Mouse (Mus musculus) embryonic facial prominence, embryonic 15.5 days (tissue): ENCODE data around the gene Smbd1. TPM values are rescaled to one million over a fixed set of nuclear protein-coding genes. Genes with fewer than 3 reads are reported as not detected.
A peak's percentile ranks its signal among the peaks of the same experiment; 100 is the strongest.

Source experiments
- ATAC-seq: fragments of 200-750 bp; cut with Nextera tagmentation; 2 replicates; pipeline ENCODE4 v1.8.0; 2017; ENCODE audit warnings: low read depth, moderate TSS enrichment; ENCODE audit not compliant: insufficient number of reproducible peaks, low FRiP score, low TSS enrichment
- H3K27ac ChIP-seq: fragments of 300-500 bp; sonication (generic); replicated peaks from 2 replicates; pipeline ENCODE4 v1.5.1; 2015; ENCODE audit warnings: mild to moderate bottlenecking, inconsistent platforms
- H3K27me3 ChIP-seq: fragments of 300-500 bp; sonication (generic); 2 replicates; pipeline ENCODE4 v1.6.1; 2015; ENCODE audit warnings: inconsistent platforms
- H3K36me3 ChIP-seq: fragments of 300-500 bp; sonication (generic); 2 replicates; pipeline ENCODE4 v1.6.1; 2015; ENCODE audit warnings: mild to moderate bottlenecking, inconsistent platforms
- H3K4me1 ChIP-seq: fragments of 300-500 bp; sonication (generic); 2 replicates; pipeline ENCODE4 v1.6.1; 2015; ENCODE audit warnings: inconsistent platforms
- H3K4me2 ChIP-seq: fragments of 300-500 bp; sonication (generic); replicated peaks from 2 replicates; pipeline ENCODE4 v1.6.1; 2015; ENCODE audit warnings: mild to moderate bottlenecking, inconsistent platforms
- H3K4me3 ChIP-seq: fragments of 300-500 bp; sonication (generic); replicated peaks from 2 replicates; pipeline ENCODE4 v1.5.1; 2015; ENCODE audit warnings: mild to moderate bottlenecking, inconsistent platforms
- H3K9ac ChIP-seq: fragments of 300-500 bp; sonication (generic); 2 replicates; pipeline ENCODE4 v1.6.1; 2015; ENCODE audit warnings: inconsistent platforms
- H3K9me3 ChIP-seq: fragments of 300-500 bp; sonication (generic); replicated peaks from 2 replicates; pipeline ENCODE4 v1.6.1; 2016; ENCODE audit warnings: inconsistent platforms
- WGBS: fragments of 180-500 bp; shearing (Covaris S2); methylation state at CpG from one replicate; pipeline ENCODE4 v1.1.7; 2015; 5-methylcytosine and 5-hydroxymethylcytosine counted together
- polyA plus RNA-seq: library from polyadenylated mRNA; unstranded; fragments of >200 nt; fragmentation: Nextera tagmentation; extraction: Ambion mirVana; gene quantifications from 2 replicates; pipeline ENCODE4 v1.2.1, GENCODE M21; 2015

Smbd1 gene
- polyA plus RNA-seq, result not detected in 2 replicates

DNA sequence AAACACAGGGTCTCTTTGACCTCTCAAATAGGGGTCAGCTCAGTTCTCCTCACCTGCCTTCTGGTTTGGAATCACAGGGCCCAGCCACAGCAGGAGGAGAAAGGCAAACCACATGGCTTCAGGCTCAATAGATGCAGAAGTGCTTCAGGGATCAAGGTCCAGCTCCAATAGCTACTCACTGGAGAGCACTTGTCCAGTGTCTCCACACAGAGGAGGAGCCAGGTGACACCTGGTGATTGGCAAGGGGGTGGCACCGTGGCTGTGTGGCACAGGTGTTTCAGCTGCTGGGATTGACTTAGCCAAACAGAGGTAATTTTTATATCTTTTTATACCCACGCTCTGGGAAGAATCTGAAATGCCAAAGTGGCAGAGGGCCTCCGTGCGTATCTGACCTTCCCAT, at the start of gene Smbd1:
Smbd1 (minus strand) TSS at position 157 of the 400 bp plus-strand sequence.
- no peak within 1 kb of the TSS for H3K4me3 ChIP-seq
- no peak for ATAC-seq
- no peaks in the 10 kb centered on the region for H3K9me3 ChIP-seq
- WGBS, result 89% methylated on average over 4 of the region's 4 CpGs
- H3K9ac ChIP-seq, result no peak within 1 kb of the TSS
- H3K4me1 ChIP-seq, result peaks cover 12% of the 10 kb centered on the region
- H3K27ac ChIP-seq, result no peak within 1 kb of the TSS
- H3K27me3 ChIP-seq, result no peaks in the 10 kb centered on the region
- H3K4me2 ChIP-seq, result no peak within 1 kb of the TSS
- no peaks in the 10 kb centered on the region for H3K36me3 ChIP-seq

GRCm38 (mm10) chr16:32858771-32859636, 48.7 kb upstream of the Smbd1 start:
- peak overlapping the region; percentile 75 for H3K27ac ChIP-seq
- no peaks in the 10 kb centered on the region for H3K27me3 ChIP-seq
- 57% methylated on average over 12 of the region's 12 CpGs for WGBS
- peaks cover 15% of the 10 kb centered on the region for H3K36me3 ChIP-seq
- peak; percentile 69; the same call in 1 of the 2 replicates for ATAC-seq
- H3K4me1 ChIP-seq, result peaks cover 7% of the 10 kb centered on the region; the same call in 1 of the 2 replicates
- H3K4me2 ChIP-seq, result no peak overlapping the region
- H3K9me3 ChIP-seq, result no peaks in the 10 kb centered on the region
- no peak overlapping the region for H3K4me3 ChIP-seq
- H3K9ac ChIP-seq, result no peak overlapping the region

DNA sequence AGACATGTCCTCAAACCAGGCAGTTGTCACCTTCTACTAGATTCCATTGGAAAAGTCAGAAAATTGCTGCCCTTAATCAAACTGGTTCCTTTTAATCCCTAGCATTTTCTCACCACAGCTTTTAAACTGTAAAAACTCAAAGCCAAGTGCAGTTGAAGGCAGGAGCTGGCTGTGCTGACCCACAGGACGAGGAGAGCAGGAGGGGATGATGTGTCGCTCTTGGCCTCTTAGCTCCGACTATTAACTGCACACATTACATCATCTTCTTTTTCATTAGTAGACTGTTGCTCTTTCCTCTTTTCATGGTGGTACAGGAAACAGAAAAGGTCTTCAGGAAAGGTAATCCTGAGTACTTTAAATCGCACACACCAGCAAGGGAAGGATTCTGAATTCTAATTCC, 48.1 kb upstream of the Smbd1 start:
- peaks cover 15% of the 10 kb centered on the region for H3K36me3 ChIP-seq

GRCm38 (mm10) chr16:32856751-32857150, 46.5 kb upstream of the Smbd1 start:
- no peaks in the 10 kb centered on the region for H3K9me3 ChIP-seq
- H3K27ac ChIP-seq, result no peak overlapping the region
- no peak overlapping the region for H3K4me3 ChIP-seq
- peaks cover 7% of the 10 kb centered on the region; the same call in 1 of the 2 replicates for H3K4me1 ChIP-seq
- ATAC-seq, result no peak
- peaks cover 18% of the 10 kb centered on the region for H3K36me3 ChIP-seq
- 85% methylated on average over 3 of the region's 3 CpGs for WGBS
- H3K4me2 ChIP-seq, result no peak overlapping the region
- H3K27me3 ChIP-seq, result no peaks in the 10 kb centered on the region
- no peak overlapping the region for H3K9ac ChIP-seq

More for the DNA sequence above, 48.1 kb upstream of the Smbd1 start:
- Histone ChIP-seq H3K9me3 (no peaks in the 10 kb centered on the region), H3K4me3 (no peak overlapping the region), H3K4me1 (peaks cover 7% of the 10 kb centered on the region; the same call in 1 of the 2 replicates), H3K4me2 (no peak overlapping the region), H3K9ac (no peak overlapping the region), H3K27me3 (no peaks in the 10 kb centered on the region), H3K27ac (peak overlapping the region; percentile 75)
- 66% methylated on average over 4 of the region's 4 CpGs for WGBS
- ATAC-seq, result no peak

- peaks cover 21% of the 10 kb centered on the region for H3K36me3 ChIP-seq
- 76% methylated on average over 2 of the region's 2 CpGs for WGBS
- no peak overlapping the region for H3K4me2 ChIP-seq
- no peaks in the 10 kb centered on the region for H3K9me3 ChIP-seq
- ATAC-seq, result no peak
- H3K9ac ChIP-seq, result no peak overlapping the region
- no peak overlapping the region for H3K4me3 ChIP-seq
- no peaks in the 10 kb centered on the region; the same call in 1 of the 2 replicates for H3K4me1 ChIP-seq
- H3K27me3 ChIP-seq, result no peaks in the 10 kb centered on the region
- peak overlapping the region; percentile 2; the same call in 1 of the 2 replicates for H3K27ac ChIP-seq
Measured at GRCm38 (mm10) chr16:32854050-32854571, 43.8 kb upstream of the Smbd1 start.

DNA sequence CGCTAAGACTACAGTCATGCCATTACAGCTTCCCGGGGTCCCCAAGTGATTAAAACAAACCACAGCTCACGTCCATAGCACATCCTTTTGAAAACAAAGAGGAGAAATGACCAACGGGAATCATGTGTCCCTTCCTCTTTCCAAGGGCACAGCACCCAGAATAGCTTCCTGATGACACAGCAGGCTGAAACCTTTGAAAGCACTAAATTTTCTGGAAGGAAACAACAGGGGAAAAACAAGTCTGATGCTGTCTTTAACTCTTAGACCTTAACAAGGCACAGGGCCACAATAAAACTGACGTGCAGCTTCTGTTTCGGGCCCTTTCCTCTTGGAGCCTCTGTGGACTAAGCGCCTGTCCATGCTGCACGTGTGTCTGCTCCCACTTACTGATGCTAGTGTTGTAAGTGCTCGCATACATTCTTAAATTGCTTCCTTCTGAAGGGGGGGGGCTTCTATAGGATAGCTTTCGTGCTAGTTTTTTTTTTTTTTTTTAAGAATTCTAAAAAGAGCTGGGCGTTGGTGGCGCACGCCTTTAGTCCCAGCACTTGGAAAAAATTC, 43.3 kb upstream of the Smbd1 start:
- Histone ChIP-seq H3K27ac (peak overlapping the region; percentile 2; the same call in 1 of the 2 replicates), H3K36me3 (peaks cover 27% of the 10 kb centered on the region), H3K4me3 (no peak overlapping the region), H3K4me2 (no peak overlapping the region), H3K4me1 (no peaks in the 10 kb centered on the region), H3K9me3 (no peaks in the 10 kb centered on the region), H3K27me3 (no peaks in the 10 kb centered on the region), H3K9ac (no peak overlapping the region)
- WGBS, result 58% methylated on average over 13 of the region's 13 CpGs
- no peak for ATAC-seq

GRCm38 (mm10) chr16:32849042-32849830, 39.0 kb upstream of the Smbd1 start:
- no peak overlapping the region for H3K4me2 ChIP-seq
- ATAC-seq, result no peak
- H3K9me3 ChIP-seq, result no peaks in the 10 kb centered on the region
- H3K9ac ChIP-seq, result no peak overlapping the region
- H3K36me3 ChIP-seq, result peaks cover 61% of the 10 kb centered on the region
- no peak overlapping the region for H3K4me3 ChIP-seq
- H3K27me3 ChIP-seq, result no peaks in the 10 kb centered on the region
- no peaks in the 10 kb centered on the region for H3K4me1 ChIP-seq
- whole genome bisulfite sequencing, result 88% methylated on average over 11 of the region's 11 CpGs
- no peak overlapping the region for H3K27ac ChIP-seq

- Histone ChIP-seq H3K4me3 (no peak overlapping the region), H3K9ac (no peak overlapping the region), H3K27ac (no peak overlapping the region), H3K9me3 (no peaks in the 10 kb centered on the region), H3K4me2 (no peak overlapping the region), H3K4me1 (no peaks in the 10 kb centered on the region), H3K36me3 (peaks cover 71% of the 10 kb centered on the region), H3K27me3 (no peaks in the 10 kb centered on the region)
- 85% methylated on average over 11 of the region's 11 CpGs for WGBS
- ATAC-seq, result no peak
Measured at GRCm38 (mm10) chr16:32847103-32847502, 36.8 kb upstream of the Smbd1 start.

DNA sequence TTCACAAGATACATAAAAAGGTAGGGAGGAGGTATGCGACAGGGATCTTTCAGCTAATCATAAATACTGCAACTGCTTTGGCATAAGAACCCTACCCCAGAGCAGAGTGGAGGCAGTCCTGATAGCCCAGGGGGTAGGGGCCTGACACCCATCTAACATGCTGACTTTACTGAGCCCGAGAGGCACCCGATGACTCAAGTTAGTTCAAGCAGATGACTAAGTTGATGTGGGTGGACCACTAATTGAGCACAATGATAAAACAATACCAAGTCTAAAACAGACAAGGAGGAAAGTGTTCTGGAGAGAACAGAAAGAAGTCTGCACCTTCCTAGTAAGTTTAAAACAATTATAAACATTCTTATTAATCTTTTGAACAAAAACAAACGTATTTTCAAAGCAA, 21.2 kb upstream of the Smbd1 start:
- Histone ChIP-seq H3K27ac (no peak overlapping the region), H3K9me3 (no peaks in the 10 kb centered on the region), H3K9ac (no peak overlapping the region), H3K4me3 (no peak overlapping the region), H3K4me2 (no peak overlapping the region), H3K36me3 (peaks cover 49% of the 10 kb centered on the region), H3K4me1 (no peaks in the 10 kb centered on the region), H3K27me3 (no peaks in the 10 kb centered on the region)
- ATAC-seq, result no peak
- WGBS, result 84% methylated on average over 4 of the region's 4 CpGs

- H3K4me1 ChIP-seq, result no peaks in the 10 kb centered on the region
- no peak overlapping the region for H3K27ac ChIP-seq
- H3K27me3 ChIP-seq, result no peaks in the 10 kb centered on the region
- no peak for ATAC-seq
- H3K36me3 ChIP-seq, result peaks cover 55% of the 10 kb centered on the region
- 88% methylated on average over 11 of the region's 11 CpGs for WGBS
- no peaks in the 10 kb centered on the region for H3K9me3 ChIP-seq
- no peak overlapping the region for H3K4me2 ChIP-seq
- H3K4me3 ChIP-seq, result no peak overlapping the region
- no peak overlapping the region for H3K9ac ChIP-seq
Measured at GRCm38 (mm10) chr16:32829104-32829503, 18.8 kb upstream of the Smbd1 start.

DNA sequence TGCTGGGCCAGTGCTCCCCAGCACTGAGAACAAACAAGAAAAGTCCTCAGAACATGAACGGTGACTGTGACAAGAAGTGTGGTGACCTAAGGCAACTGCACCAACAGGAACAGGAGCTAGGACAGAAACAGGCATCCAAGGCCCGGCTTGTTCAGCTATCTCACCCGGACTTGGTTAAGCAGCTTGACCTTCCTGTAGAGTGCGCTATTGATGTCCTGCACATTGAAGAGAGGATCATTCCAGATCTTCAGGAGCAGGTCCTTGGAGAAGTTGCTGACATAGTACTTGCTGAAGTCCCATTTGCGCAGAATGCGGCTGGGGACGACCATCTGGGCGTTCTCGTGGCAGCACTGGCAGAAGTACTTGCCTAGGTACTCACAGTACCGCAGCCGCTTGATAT, 16.2 kb upstream of the Smbd1 start:
- no peak overlapping the region for H3K9ac ChIP-seq
- no peak overlapping the region for H3K4me2 ChIP-seq
- H3K9me3 ChIP-seq, result no peaks in the 10 kb centered on the region
- no peak overlapping the region for H3K4me3 ChIP-seq
- H3K27me3 ChIP-seq, result no peaks in the 10 kb centered on the region
- no peak overlapping the region for H3K27ac ChIP-seq
- WGBS, result 94% methylated on average over 11 of the region's 11 CpGs
- no peaks in the 10 kb centered on the region for H3K4me1 ChIP-seq
- ATAC-seq, result no peak
- peaks cover 61% of the 10 kb centered on the region for H3K36me3 ChIP-seq
